Mouse (Mus musculus) liver, adult (tissue): Measurements from ENCODE around the gene Atp6v1e2.

Experiments
- GATA4 ChIP-seq: IDR thresholded peaks from 2 replicates; pipeline ENCODE4 v1.6.1; 2014; ENCODE audit warnings: mild to moderate bottlenecking, low read length; ENCODE audit not compliant: insufficient replicate concordance

Gene Atp6v1e2

GRCm38 (mm10) chr17:86942112-86942511 lies 5.6 kb downstream of the Atp6v1e2 start:
- no peak for TF ChIP-seq GATA4

GRCm38 (mm10) chr17:86938683-86939082 lies 9.0 kb downstream of the Atp6v1e2 start:
- no peak for TF ChIP-seq GATA4

GRCm38 (mm10) chr17:86937497-86938155 lies 10.1 kb downstream of the Atp6v1e2 start:
- TF ChIP-seq GATA4 = no peak

- TF ChIP-seq GATA4 = no peak
Observed at GRCm38 (mm10) chr17:86937064-86937463, 10.6 kb downstream of the Atp6v1e2 start.

GRCm38 (mm10) chr17:86932896-86933295 lies 14.8 kb downstream of the Atp6v1e2 start:
- TF ChIP-seq GATA4 = no peak

- no peak for TF ChIP-seq GATA4
Observed at GRCm38 (mm10) chr17:86929981-86930380, 17.7 kb downstream of the Atp6v1e2 start.

GRCm38 (mm10) chr17:86929355-86929754 lies 18.3 kb downstream of the Atp6v1e2 start:
- TF ChIP-seq GATA4 = no peak

- no peak for TF ChIP-seq GATA4
Observed at GRCm38 (mm10) chr17:86926836-86927235, 20.9 kb downstream of the Atp6v1e2 start.

GRCm38 (mm10) chr17:86924679-86925078 lies 23.0 kb downstream of the Atp6v1e2 start:
- TF ChIP-seq GATA4 = no peak

GRCm38 (mm10) chr17:86919729-86920128 lies 28.0 kb downstream of the Atp6v1e2 start:
- no peak for TF ChIP-seq GATA4

- TF ChIP-seq GATA4 = no peak
Observed at GRCm38 (mm10) chr17:86918786-86919185, 28.9 kb downstream of the Atp6v1e2 start.

- TF ChIP-seq GATA4 = no peak
Observed at GRCm38 (mm10) chr17:86917048-86917447, 30.6 kb downstream of the Atp6v1e2 start, which contains the start of gene Tmem247. Gene Tmem247 (plus strand): TSS chr17:86917348.

- TF ChIP-seq GATA4 = no peak
Observed at GRCm38 (mm10) chr17:86915540-86915939, 32.2 kb downstream of the Atp6v1e2 start.

- TF ChIP-seq GATA4 = no peak
Observed at GRCm38 (mm10) chr17:86913003-86913607, 34.6 kb downstream of the Atp6v1e2 start.

- no peak for TF ChIP-seq GATA4
Observed at GRCm38 (mm10) chr17:86911261-86911660, 36.4 kb downstream of the Atp6v1e2 start.

- TF ChIP-seq GATA4 = no peak
Observed at GRCm38 (mm10) chr17:86909733-86910495, 37.8 kb downstream of the Atp6v1e2 start.
